Mouse (Mus musculus) limb, embryonic 12.5 days (tissue): ENCODE data around the gene Fam207a. TPM values are rescaled to one million over a fixed set of nuclear protein-coding genes. Genes with fewer than 3 reads are reported as not detected.
A peak's percentile ranks its signal among the peaks of the same experiment; 100 is the strongest.

Experiments
- ATAC-seq: fragments of 200-750 bp; cut with Nextera tagmentation; 2 replicates; pipeline ENCODE4 v1.8.0; 2017; ENCODE audit warnings: low read depth, moderate TSS enrichment; ENCODE audit not compliant: insufficient number of reproducible peaks, insufficient read depth, low FRiP score, low TSS enrichment
- H3K27ac ChIP-seq: fragments of 300-500 bp; sonication (generic); 2 replicates; pipeline ENCODE4 v1.5.1; 2016; ENCODE audit warnings: mild to moderate bottlenecking, moderate library complexity
- H3K27me3 ChIP-seq: fragments of 300-500 bp; sonication (generic); 2 replicates; pipeline ENCODE4 v1.6.1; 2016; ENCODE audit warnings: mild to moderate bottlenecking, moderate library complexity
- H3K36me3 ChIP-seq: fragments of 300-500 bp; sonication (generic); 2 replicates; pipeline ENCODE4 v1.6.1; 2016; ENCODE audit warnings: mild to moderate bottlenecking, moderate library complexity
- H3K4me1 ChIP-seq: fragments of 300-500 bp; sonication (generic); replicated peaks from 2 replicates; pipeline ENCODE4 v1.6.1; 2016
- H3K4me2 ChIP-seq: fragments of 300-500 bp; sonication (generic); 2 replicates; pipeline ENCODE4 v1.6.1; 2016; ENCODE audit warnings: mild to moderate bottlenecking, moderate library complexity
- H3K4me3 ChIP-seq: fragments of 300-500 bp; sonication (generic); replicated peaks from 2 replicates; pipeline ENCODE4 v1.5.1; 2016; ENCODE audit warnings: mild to moderate bottlenecking
- H3K9ac ChIP-seq: fragments of 300-500 bp; sonication (generic); replicated peaks from 2 replicates; pipeline ENCODE4 v1.6.1; 2016; ENCODE audit warnings: mild to moderate bottlenecking, moderate library complexity
- H3K9me3 ChIP-seq: fragments of 300-500 bp; sonication (generic); 2 replicates; pipeline ENCODE4 v1.6.1; 2016; ENCODE audit warnings: mild to moderate bottlenecking, moderate library complexity
- WGBS: fragments of 180-500 bp; shearing (Covaris S2); methylation state at CpG from one replicate; pipeline ENCODE4 v1.1.7; 2016; 5-methylcytosine and 5-hydroxymethylcytosine counted together
- polyA plus RNA-seq: library from polyadenylated mRNA; unstranded; fragments of >200 nt; fragmentation: Nextera tagmentation; extraction: Ambion mirVana; gene quantifications from 2 replicates; pipeline ENCODE4 v1.2.1, GENCODE M21; 2016

The Fam207a gene
- 46.7 and 46.9 TPM in 2 replicates for polyA plus RNA-seq

DNA sequence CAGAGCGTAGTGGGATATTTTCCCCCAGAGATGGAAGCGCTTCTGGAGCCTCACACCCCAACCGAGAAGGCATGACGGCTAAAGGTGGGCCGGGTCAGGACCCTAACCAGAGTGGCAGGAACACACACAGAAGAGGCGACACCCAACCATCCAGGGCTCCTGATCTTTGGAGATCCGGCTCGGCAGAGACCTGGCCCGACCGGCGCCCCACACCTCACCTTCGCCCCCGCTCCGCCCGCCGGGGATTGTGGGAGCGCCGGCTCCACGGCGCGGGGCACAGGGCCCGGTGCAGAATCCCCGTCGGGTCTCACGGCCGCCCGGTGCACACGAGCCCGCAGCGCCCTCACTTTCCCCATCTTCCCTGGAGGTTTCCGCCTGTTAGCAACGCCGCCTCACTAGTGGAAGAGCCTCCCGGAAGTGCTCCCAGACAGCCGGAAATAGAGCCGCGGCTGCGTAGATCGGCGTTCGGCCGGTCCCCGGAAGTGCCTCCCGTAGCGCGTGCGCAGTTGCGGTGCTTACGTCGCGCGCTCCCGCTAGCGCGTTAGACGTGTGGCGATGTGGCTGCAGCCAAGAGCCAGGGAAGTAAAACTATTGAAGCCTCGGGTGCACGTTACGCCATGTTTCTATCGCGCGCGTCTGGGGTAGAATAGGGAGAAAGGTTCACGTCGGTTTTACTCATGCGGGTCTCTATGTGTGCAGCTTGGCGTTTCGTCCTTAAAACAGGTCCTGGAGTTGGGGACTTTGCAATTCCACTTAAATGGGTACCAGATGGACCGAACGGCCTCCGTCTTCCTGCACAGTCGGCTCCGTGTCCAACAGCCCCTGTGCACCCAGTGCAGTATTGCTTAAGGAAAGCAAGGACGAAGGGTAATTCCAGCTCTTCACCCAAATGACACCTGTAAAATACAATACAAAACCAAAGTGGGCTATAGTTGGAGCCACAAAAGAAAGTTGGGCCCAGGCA lies at the start of gene Fam207a:
Fam207a (minus strand) TSS at position 401 of the 964 bp plus-strand sequence.
- peak; percentile 71 for ATAC-seq
- H3K36me3 ChIP-seq = peaks cover 37% of the 10 kb centered on the region
- no peaks in the 10 kb centered on the region for H3K9me3 ChIP-seq
- peak within 1 kb of the TSS; percentile 89 for H3K4me2 ChIP-seq
- H3K9ac ChIP-seq = peak within 1 kb of the TSS; percentile 85
- peaks cover 21% of the 10 kb centered on the region for H3K4me1 ChIP-seq
- peak within 1 kb of the TSS; percentile 86 for H3K27ac ChIP-seq
- H3K27me3 ChIP-seq = no peaks in the 10 kb centered on the region
- peak within 1 kb of the TSS; percentile 92 for H3K4me3 ChIP-seq
- WGBS = 1% methylated on average over 75 of the region's 75 CpGs

DNA sequence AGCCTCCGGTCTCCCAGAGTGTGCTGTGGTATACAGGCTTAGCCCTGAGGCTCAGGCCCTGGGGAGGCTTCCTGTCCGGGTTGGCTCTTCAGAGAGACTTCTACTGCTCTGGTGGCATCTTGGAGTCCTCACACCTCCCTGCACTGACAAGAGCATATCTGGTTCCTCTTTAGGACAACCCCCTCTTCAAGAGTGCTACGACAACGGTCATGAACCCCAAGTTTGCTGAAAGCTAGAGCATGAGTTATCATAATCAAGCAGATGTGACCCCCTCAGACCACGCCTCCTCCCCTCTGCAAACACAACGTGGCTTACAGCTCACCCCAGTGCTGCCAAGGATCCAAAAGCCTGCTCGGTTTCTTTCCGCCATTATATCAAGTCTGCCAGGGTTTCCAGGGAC lies 49.4 kb upstream of the Fam207a start:
- no peak for ATAC-seq
- WGBS = 81% methylated on average over 8 of the region's 8 CpGs

DNA sequence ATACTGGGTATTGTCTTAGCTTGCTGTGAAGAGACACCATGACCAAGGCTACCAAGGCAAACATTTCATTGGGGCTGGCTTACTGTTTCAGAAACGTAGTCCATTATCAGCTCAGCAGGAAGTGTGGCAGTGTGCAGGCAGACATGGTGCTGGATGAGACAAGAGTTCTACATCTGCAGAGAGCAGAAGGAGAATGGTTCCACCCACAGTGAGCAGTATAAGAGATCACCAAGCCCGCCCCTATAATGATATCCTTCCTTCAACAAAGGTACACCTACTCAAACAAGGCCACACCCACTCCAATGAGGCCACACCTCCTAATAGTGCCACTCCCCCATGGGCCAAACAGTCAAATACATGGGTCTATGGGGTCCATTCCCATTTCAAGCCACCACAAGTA lies 45.9 kb upstream of the Fam207a start:
- no peaks in the 10 kb centered on the region for H3K4me1 ChIP-seq
- no peak overlapping the region for H3K27ac ChIP-seq
- ATAC-seq = no peak
- 86% methylated on average over 2 of the region's 2 CpGs for WGBS
- H3K9me3 ChIP-seq = no peaks in the 10 kb centered on the region
- H3K27me3 ChIP-seq = no peaks in the 10 kb centered on the region
- no peak overlapping the region for H3K9ac ChIP-seq
- H3K4me2 ChIP-seq = no peak overlapping the region
- no peak overlapping the region for H3K4me3 ChIP-seq
- no peaks in the 10 kb centered on the region for H3K36me3 ChIP-seq

More for the DNA sequence above, 49.4 kb upstream of the Fam207a start:
- Histone ChIP-seq H3K36me3 (no peaks in the 10 kb centered on the region), H3K4me3 (no peak overlapping the region), H3K4me1 (peaks cover 11% of the 10 kb centered on the region; the same call in 1 of the 2 replicates), H3K4me2 (no peak overlapping the region), H3K9ac (no peak overlapping the region), H3K27ac (no peak overlapping the region), H3K27me3 (no peaks in the 10 kb centered on the region), H3K9me3 (no peaks in the 10 kb centered on the region)

DNA sequence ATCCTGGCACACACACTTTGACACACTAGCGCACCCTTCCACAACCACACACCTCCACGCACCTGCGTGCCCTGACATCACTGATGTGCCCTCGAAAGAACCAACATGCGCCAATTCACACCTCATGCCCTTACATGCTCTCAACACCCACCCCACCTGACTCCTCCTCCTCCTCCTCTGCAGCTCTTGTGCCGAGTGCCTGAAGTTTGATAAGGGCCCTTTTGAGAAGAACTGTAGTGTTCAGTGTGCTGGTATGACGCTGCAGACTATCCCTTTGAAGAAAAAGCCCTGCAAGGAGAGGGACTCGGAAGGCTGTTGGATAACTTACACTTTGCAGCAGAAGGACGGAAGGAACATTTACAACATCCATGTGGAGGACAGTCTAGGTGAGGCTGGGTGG lies 45.2 kb upstream of the Fam207a start:
- H3K27me3 ChIP-seq = no peaks in the 10 kb centered on the region
- no peaks in the 10 kb centered on the region for H3K4me1 ChIP-seq
- 83% methylated on average over 9 of the region's 9 CpGs for WGBS
- no peak overlapping the region for H3K4me3 ChIP-seq
- no peaks in the 10 kb centered on the region for H3K36me3 ChIP-seq
- no peak overlapping the region for H3K4me2 ChIP-seq
- no peak for ATAC-seq
- no peak overlapping the region for H3K9ac ChIP-seq
- H3K9me3 ChIP-seq = no peaks in the 10 kb centered on the region
- H3K27ac ChIP-seq = no peak overlapping the region

DNA sequence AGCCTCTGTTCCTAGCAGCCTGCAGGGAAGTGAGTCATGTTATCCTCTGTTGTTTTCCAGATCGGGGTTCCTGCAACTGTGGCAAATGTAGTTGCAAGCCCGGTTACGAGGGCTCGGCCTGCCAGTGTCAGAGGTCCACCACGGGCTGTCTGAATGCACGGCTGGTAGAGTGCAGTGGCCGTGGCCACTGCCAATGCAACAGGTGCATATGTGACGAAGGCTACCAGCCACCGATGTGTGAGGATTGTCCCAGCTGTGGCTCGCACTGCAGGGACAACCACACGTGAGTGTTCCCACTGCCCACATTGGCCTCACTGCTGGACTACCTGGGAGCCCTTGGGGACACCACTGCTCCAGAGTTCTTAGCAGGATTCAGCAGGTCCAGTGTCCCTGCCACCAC lies 44.5 kb upstream of the Fam207a start:
- ATAC-seq = no peak
- H3K36me3 ChIP-seq = no peaks in the 10 kb centered on the region
- 86% methylated on average over 11 of the region's 11 CpGs for WGBS
- H3K9ac ChIP-seq = no peak overlapping the region
- H3K27ac ChIP-seq = no peak overlapping the region
- no peak overlapping the region for H3K4me3 ChIP-seq
- no peak overlapping the region for H3K4me2 ChIP-seq
- no peaks in the 10 kb centered on the region for H3K4me1 ChIP-seq
- H3K9me3 ChIP-seq = no peaks in the 10 kb centered on the region
- H3K27me3 ChIP-seq = no peaks in the 10 kb centered on the region

DNA sequence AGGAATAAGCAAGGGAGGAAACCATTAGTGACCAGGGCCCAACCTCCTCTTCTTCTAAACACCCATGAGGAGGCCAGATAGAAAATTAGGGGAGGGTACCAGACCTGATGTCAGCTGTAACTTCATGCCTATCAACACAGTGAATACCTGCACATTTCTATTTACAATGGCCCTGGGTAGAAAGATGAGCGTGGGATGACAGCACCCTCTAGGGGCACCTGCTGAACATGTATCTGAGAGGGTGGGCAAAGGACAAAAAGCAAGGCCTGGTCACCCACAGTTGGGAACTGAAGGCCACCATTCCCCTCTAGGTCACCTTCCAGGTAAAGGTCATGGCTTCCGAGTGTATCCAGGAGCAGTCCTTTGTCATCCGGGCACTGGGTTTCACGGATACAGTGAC lies 42.1 kb upstream of the Fam207a start:
- WGBS = 82% methylated on average over 4 of the region's 4 CpGs
- Histone ChIP-seq H3K36me3 (no peaks in the 10 kb centered on the region), H3K4me2 (no peak overlapping the region), H3K4me1 (no peaks in the 10 kb centered on the region), H3K9me3 (no peaks in the 10 kb centered on the region), H3K4me3 (no peak overlapping the region), H3K9ac (no peak overlapping the region), H3K27me3 (no peaks in the 10 kb centered on the region), H3K27ac (no peak overlapping the region)
- no peak for ATAC-seq

DNA sequence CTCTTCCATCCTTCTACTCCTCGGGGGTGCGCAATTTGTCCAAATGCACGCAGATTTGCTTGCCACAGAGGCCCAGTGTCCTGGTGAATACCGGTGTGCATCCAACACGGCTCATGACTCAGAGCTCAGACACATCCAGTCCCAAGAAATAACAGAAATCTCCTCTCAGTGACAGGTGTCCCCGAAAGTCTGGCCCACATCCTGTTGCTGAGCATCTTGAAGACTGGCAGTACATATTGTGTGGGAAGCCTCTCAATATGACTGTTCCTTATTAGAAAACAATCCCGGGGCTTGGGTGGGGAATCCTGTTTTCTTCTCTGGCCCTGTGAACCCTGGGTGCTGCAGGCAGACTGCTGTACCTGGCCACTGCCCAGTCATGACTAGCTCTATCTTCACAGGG lies 41.0 kb upstream of the Fam207a start:
- WGBS = 88% methylated on average over 7 of the region's 7 CpGs
- ATAC-seq = no peak
- H3K4me2 ChIP-seq = no peak overlapping the region
- no peak overlapping the region for H3K27ac ChIP-seq
- H3K36me3 ChIP-seq = no peaks in the 10 kb centered on the region
- H3K9ac ChIP-seq = no peak overlapping the region
- no peaks in the 10 kb centered on the region for H3K4me1 ChIP-seq
- no peaks in the 10 kb centered on the region for H3K27me3 ChIP-seq
- no peaks in the 10 kb centered on the region for H3K9me3 ChIP-seq
- no peak overlapping the region for H3K4me3 ChIP-seq

DNA sequence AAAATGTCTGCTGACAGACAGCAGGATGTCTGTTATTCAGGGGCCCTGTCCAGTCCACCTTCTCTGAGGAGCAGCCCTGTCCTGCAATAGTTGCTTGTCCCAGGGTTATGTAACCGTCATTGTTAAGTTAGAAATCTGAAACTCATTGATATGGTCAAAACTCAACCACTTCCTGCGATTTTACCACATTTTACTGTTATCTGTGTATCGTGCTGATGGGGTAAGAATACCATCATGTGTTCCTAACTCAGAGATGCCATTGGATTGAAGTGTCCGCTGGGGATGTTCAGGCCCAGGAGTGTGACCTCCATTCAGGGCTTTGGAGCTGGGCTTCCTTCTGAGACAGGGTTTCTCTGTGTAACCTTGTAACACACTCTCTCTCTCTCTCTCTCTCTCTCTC lies 39.3 kb upstream of the Fam207a start:
- ATAC-seq = no peak
- Histone ChIP-seq H3K27me3 (no peaks in the 10 kb centered on the region), H3K9ac (no peak overlapping the region), H3K9me3 (no peaks in the 10 kb centered on the region), H3K4me3 (no peak overlapping the region), H3K4me1 (no peaks in the 10 kb centered on the region), H3K4me2 (no peak overlapping the region), H3K27ac (no peak overlapping the region), H3K36me3 (no peaks in the 10 kb centered on the region)
- WGBS = 86% methylated on average over 4 of the region's 4 CpGs

DNA sequence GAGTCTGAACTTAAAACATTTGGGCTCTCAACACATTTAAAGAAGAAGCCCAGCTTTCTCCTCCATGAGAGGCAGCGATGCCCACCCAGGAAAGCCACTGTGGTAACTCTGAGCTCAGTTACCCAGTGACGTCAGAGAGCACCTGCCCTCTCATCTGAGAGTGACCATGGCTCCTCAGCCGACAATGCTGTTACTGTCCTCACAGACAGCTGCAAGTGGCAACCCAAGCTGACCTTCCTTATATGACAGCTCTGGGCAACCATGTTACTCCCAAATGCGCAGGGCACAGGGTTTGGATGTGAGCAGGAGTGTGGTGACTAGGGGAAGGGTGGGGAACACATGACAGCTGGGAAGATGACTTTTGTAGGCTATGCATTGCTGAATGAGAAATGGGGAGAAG lies 37.7 kb upstream of the Fam207a start:
- H3K36me3 ChIP-seq = no peaks in the 10 kb centered on the region
- WGBS = 75% methylated on average over 4 of the region's 4 CpGs
- no peak overlapping the region for H3K4me3 ChIP-seq
- no peak for ATAC-seq
- H3K27ac ChIP-seq = no peak overlapping the region
- H3K9ac ChIP-seq = no peak overlapping the region
- H3K9me3 ChIP-seq = no peaks in the 10 kb centered on the region
- no peaks in the 10 kb centered on the region for H3K4me1 ChIP-seq
- H3K4me2 ChIP-seq = no peak overlapping the region
- H3K27me3 ChIP-seq = no peaks in the 10 kb centered on the region

DNA sequence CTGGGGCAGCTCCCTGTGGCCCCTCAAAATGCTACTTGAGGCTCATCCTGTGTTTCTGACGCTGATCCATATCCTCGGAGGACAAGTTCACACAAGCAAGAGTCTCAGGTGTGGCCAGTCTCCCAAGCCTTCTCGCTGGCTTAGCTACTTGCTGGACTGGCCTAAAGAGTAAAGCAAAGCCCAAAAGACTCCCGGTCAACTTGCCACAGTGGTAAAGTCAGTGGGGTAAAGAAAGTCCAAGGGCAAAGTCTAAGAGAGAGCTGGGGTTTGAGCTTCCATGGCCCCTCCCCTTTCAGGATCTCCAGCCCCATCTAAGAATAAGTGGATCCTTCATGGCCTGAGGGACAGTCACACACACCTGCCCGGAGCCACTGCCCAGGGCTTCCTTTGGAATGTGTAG lies 36.6 kb upstream of the Fam207a start:
- no peak overlapping the region for H3K9ac ChIP-seq
- H3K4me1 ChIP-seq = no peaks in the 10 kb centered on the region
- no peak overlapping the region for H3K4me2 ChIP-seq
- WGBS = 85% methylated on average over 5 of the region's 5 CpGs
- H3K27ac ChIP-seq = no peak overlapping the region
- H3K4me3 ChIP-seq = no peak overlapping the region
- H3K9me3 ChIP-seq = no peaks in the 10 kb centered on the region
- H3K36me3 ChIP-seq = no peaks in the 10 kb centered on the region
- no peaks in the 10 kb centered on the region for H3K27me3 ChIP-seq
- no peak for ATAC-seq

DNA sequence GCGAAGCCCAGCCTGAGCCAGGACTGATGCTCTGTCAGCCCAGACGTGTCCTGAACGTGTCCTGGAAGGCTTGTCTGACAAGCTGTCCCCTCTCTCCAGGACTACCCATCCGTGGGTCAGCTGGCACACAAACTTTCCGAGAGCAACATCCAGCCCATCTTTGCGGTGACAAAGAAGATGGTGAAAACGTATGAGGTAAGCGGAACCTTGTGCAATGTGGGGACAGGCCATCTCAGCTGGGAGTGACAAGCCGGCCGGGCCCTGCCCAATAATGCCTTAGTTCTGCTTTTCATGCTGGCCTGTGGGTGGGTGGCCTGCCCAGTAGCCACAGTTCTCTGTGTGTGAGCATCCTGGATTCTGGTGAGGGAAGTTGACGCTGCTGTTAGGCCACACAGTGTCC lies 35.3 kb upstream of the Fam207a start:
- H3K4me2 ChIP-seq = no peak overlapping the region
- no peak overlapping the region for H3K27ac ChIP-seq
- H3K4me3 ChIP-seq = no peak overlapping the region
- WGBS = 77% methylated on average over 11 of the region's 11 CpGs
- no peaks in the 10 kb centered on the region for H3K36me3 ChIP-seq
- no peaks in the 10 kb centered on the region for H3K4me1 ChIP-seq
- no peak overlapping the region for H3K9ac ChIP-seq
- no peaks in the 10 kb centered on the region for H3K9me3 ChIP-seq
- ATAC-seq = no peak
- no peaks in the 10 kb centered on the region for H3K27me3 ChIP-seq

DNA sequence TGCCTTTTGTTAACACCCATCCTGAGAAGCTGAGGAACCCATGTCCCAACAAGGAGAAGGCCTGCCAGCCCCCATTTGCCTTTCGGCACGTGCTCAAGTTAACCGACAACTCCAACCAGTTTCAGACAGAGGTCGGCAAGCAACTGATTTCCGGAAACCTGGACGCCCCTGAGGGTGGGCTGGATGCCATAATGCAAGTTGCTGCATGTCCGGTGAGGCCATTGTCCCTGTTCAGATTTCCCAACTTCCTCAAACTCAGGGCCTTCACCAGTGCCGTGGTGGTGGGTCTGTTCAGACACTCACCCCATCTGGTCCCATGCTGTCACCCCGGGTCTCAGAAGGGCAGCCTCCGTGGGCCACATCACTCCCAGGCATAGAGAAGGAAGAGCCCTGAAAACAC lies 33.0 kb upstream of the Fam207a start:
- Histone ChIP-seq H3K4me1 (no peaks in the 10 kb centered on the region), H3K4me3 (no peak overlapping the region), H3K9ac (no peak overlapping the region), H3K27me3 (no peaks in the 10 kb centered on the region), H3K36me3 (no peaks in the 10 kb centered on the region), H3K9me3 (no peaks in the 10 kb centered on the region), H3K4me2 (no peak overlapping the region), H3K27ac (no peak overlapping the region)
- WGBS = 77% methylated on average over 10 of the region's 10 CpGs
- ATAC-seq = no peak
